8 mouse cellular contexts compared by ENCODE assay signal in genomic region chr16:37963331-37964281, GRCm38 (mm10). TPM values are rescaled to one million over a fixed set of nuclear protein-coding genes. Genes with fewer than 3 reads are reported as not detected.
A peak's percentile ranks its signal among the peaks of the same experiment; 100 is the strongest.
DNase-seq lines count a peak whose midpoint lies in the region; ATAC-seq and TF ChIP-seq lines count a peak whose summit lies in the region.

No protein-coding gene starts in this region.

- peak; percentile 8 for DNase-seq in gastrocnemius, postnatal 25 days
- no peak for DNase-seq in gastrocnemius, postnatal 10 days
- DNase-seq in kidney, adult 2 months = peak; percentile 84
- no peak for DNase-seq in cerebellum, adult 2 months
- DNase-seq in spleen, postnatal 14 days (ENCODE audit: low spot score in 2 of 2) = no peak
- DNase-seq in B cell, adult 2 months = no peak

- H3K4me2 ChIP-seq in embryonic facial prominence, embryonic 12.5 days (replicated peaks) = peak overlapping the region; percentile 24
- H3K4me2 ChIP-seq in myocyte (ENCODE audit: low read depth) = peak overlapping the region; percentile 73

- no peak overlapping the region for H3ac ChIP-seq in myocyte (ENCODE audit: control insufficient read depth, insufficient read length)

- peak; percentile 61 for ATAC-seq in embryonic facial prominence, embryonic 12.5 days (ENCODE audit: insufficient number of reproducible peaks, insufficient read depth, low FRiP score, low TSS enrichment)

- peak overlapping the region; percentile 68 for H3K27ac ChIP-seq in embryonic facial prominence, embryonic 12.5 days
- peak overlapping the region; percentile 87 for H3K27ac ChIP-seq in kidney, adult 2 months (ENCODE audit: insufficient read depth, low read depth, low read length)
- no peak overlapping the region for H3K27ac ChIP-seq in cerebellum, adult 2 months (ENCODE audit: insufficient read depth, low read length)

- no peak for TF ChIP-seq CTCF in kidney, adult 2 months (conservative IDR thresholded peaks at IDR 0.05; ENCODE audit: insufficient read depth, insufficient read length, low read depth, low read length)
- TF ChIP-seq CTCF in cerebellum, adult 2 months (IDR thresholded peaks at IDR 0.05; ENCODE audit: borderline replicate concordance, insufficient read depth, low read depth, low read length) = no peak

- no peaks in the 10 kb centered on the region for H3K36me3 ChIP-seq in embryonic facial prominence, embryonic 12.5 days
- no peaks in the 10 kb centered on the region for H3K36me3 ChIP-seq in kidney, adult 2 months (ENCODE audit: control insufficient read depth, insufficient read depth, low read length)
- no peaks in the 10 kb centered on the region for H3K36me3 ChIP-seq in myocyte (ENCODE audit: control insufficient read depth, insufficient read depth)

- no peaks in the 10 kb centered on the region for H3K79me2 ChIP-seq in myocyte (ENCODE audit: control insufficient read depth, insufficient read depth)

- H3K4me3 ChIP-seq in embryonic facial prominence, embryonic 12.5 days = no peak overlapping the region
- peak overlapping the region; percentile 21; the same call in 1 of the 2 replicates for H3K4me3 ChIP-seq in kidney, adult 2 months (ENCODE audit: insufficient read depth, low read depth, low read length)
- no peak overlapping the region for H3K4me3 ChIP-seq in myocyte
- H3K4me3 ChIP-seq in cerebellum, adult 2 months (replicated peaks; ENCODE audit: insufficient read depth, low read depth, low read length) = no peak overlapping the region

- H3K4me1 ChIP-seq in embryonic facial prominence, embryonic 12.5 days = peaks cover 19% of the 10 kb centered on the region
- H3K4me1 ChIP-seq in kidney, adult 2 months (ENCODE audit: control insufficient read depth, insufficient read depth, low read length) = peaks cover 11% of the 10 kb centered on the region
- H3K4me1 ChIP-seq in cerebellum, adult 2 months (ENCODE audit: control insufficient read depth, insufficient read depth, low read length) = no peaks in the 10 kb centered on the region

- no peaks in the 10 kb centered on the region for H3K9me3 ChIP-seq in embryonic facial prominence, embryonic 12.5 days

- no peaks in the 10 kb centered on the region for H3K27me3 ChIP-seq in embryonic facial prominence, embryonic 12.5 days
- no peaks in the 10 kb centered on the region for H3K27me3 ChIP-seq in kidney, adult 2 months (replicated peaks; ENCODE audit: control insufficient read depth, insufficient read depth, low read length)
- H3K27me3 ChIP-seq in myocyte (ENCODE audit: control insufficient read depth, insufficient read depth, insufficient read length) = no peaks in the 10 kb centered on the region
- H3K27me3 ChIP-seq in cerebellum, adult 2 months (ENCODE audit: control insufficient read depth, insufficient read depth, low read length) = no peaks in the 10 kb centered on the region

- TF ChIP-seq POLR2A in kidney, adult 2 months (IDR thresholded peaks at IDR 0.05; ENCODE audit: low read depth, low read length) = no peak
- TF ChIP-seq POLR2A in myocyte (IDR thresholded peaks at IDR 0.05; ENCODE audit: insufficient read length, low read depth) = no peak
- no peak for TF ChIP-seq POLR2A in cerebellum, adult 2 months (IDR thresholded peaks at IDR 0.05; ENCODE audit: borderline replicate concordance, insufficient read depth, low read length)

- WGBS in embryonic facial prominence, embryonic 12.5 days = 20% methylated on average over 14 of the region's 15 CpGs
- 10% methylated on average over 15 of the region's 15 CpGs for WGBS in kidney, adult 2 months
- WGBS in cerebellum, adult 2 months = 30% methylated on average over 15 of the region's 15 CpGs

- no peak overlapping the region for H3K9ac ChIP-seq in embryonic facial prominence, embryonic 12.5 days

TF ChIP-seq in myocyte, 11 proteins besides CTCF, POLR2A, EP300 and RAD21:
- TF ChIP-seq MYOD1 (IDR thresholded peaks at IDR 0.05; ENCODE audit: control insufficient read depth in 1 of 3, insufficient read length in 2 of 3, low read depth in 2 of 3) (peak; percentile 14 to 61 (median 56)), TCF12 (IDR thresholded peaks at IDR 0.05; ENCODE audit: insufficient read depth, poor library complexity, severe bottlenecking) (no peak), REST (IDR thresholded peaks at IDR 0.05; ENCODE audit: insufficient read depth, insufficient read length) (no peak), E2F4 (IDR thresholded peaks at IDR 0.05; ENCODE audit: insufficient read depth) (no peak)

RNA-seq across cellular contexts. Expression of gene Gpr156, which starts 47.3 kb away (rescaled TPM):
- under 1 TPM in 1 of 2 experiments, not detected in 1; 0.13 TPM for total RNA-seq in gastrocnemius, postnatal 25 days (2021)
- total RNA-seq in gastrocnemius, postnatal 10 days (2021) = 1 to 10 TPM in 1 of 2 experiments, under 1 TPM in 1; 0.90 to 1.1 TPM
- polyA plus RNA-seq in embryonic facial prominence, embryonic 12.5 days (2016; fragmentation: Nextera tagmentation; extraction: Ambion mirVana) = 1.2 and 1.5 TPM in 2 replicates
- polyA plus RNA-seq in kidney, adult 2 months (2012; rRNA removed) = 0.03 TPM in 1 of 2 replicates, not detected in the other
- polyA plus RNA-seq in myocyte (2012; fragmentation: generic; extraction: Trizol) = 0.06 TPM
- polyA plus RNA-seq in cerebellum, adult 2 months (2012; rRNA removed) = 0.51 and 0.54 TPM in 2 replicates

Comparison
In these comparisons a context has a peak if more than half of its experiments do, and no peak if none do; other contexts are left out.
1. DNase-seq: peak in gastrocnemius, postnatal 25 days (single experiment) and kidney, adult 2 months (single experiment); none in gastrocnemius, postnatal 10 days (single experiment), cerebellum, adult 2 months (0 of 2), spleen, postnatal 14 days (0 of 2) and B cell, adult 2 months (0 of 2).